Mouse (Mus musculus) lung, postnatal 0 days (tissue): ENCODE measurements around the gene Vrk1. TPM values are rescaled to one million over a fixed set of nuclear protein-coding genes. Genes with fewer than 3 reads are reported as not detected.

ENCODE experiments used
- ATAC-seq: fragments of 200-750 bp; cut with Nextera tagmentation; 2 replicates; pipeline ENCODE4 v1.8.0; 2017; ENCODE audit warnings: moderate library complexity
- DNase-seq: peaks from one replicate; pipeline ENCODE4 v3.0.0-alpha.2; 2016; ENCODE audit warnings: low spot score
- H3K27ac ChIP-seq: fragments of 300-500 bp; sonication (generic); 2 replicates; pipeline ENCODE4 v1.5.1; 2014; ENCODE audit warnings: antibody characterized with exemption, mild to moderate bottlenecking, low read length, mixed read lengths
- H3K27me3 ChIP-seq: fragments of 300-500 bp; sonication (generic); replicated peaks from 2 replicates; pipeline ENCODE4 v1.6.1; 2014; ENCODE audit warnings: low read length, mixed read lengths; ENCODE audit not compliant: insufficient read depth
- H3K36me3 ChIP-seq: fragments of 300-500 bp; sonication (generic); 2 replicates; pipeline ENCODE4 v1.6.1; 2014; ENCODE audit warnings: low read length, mixed read lengths; ENCODE audit not compliant: insufficient read depth
- H3K4me1 ChIP-seq: fragments of 300-500 bp; sonication (generic); 2 replicates; pipeline ENCODE4 v1.6.1; 2014; ENCODE audit warnings: antibody characterized with exemption, low read depth, low read length, mixed read lengths; ENCODE audit not compliant: insufficient read depth
- H3K4me2 ChIP-seq: fragments of 300-500 bp; sonication (generic); replicated peaks from 2 replicates; pipeline ENCODE4 v1.6.1; 2014; ENCODE audit warnings: low read depth, mild to moderate bottlenecking, low read length, moderate library complexity, mixed read lengths
- H3K4me3 ChIP-seq: fragments of 300-500 bp; sonication (generic); 2 replicates; pipeline ENCODE4 v1.5.1; 2014; ENCODE audit warnings: low read depth, low read length
- H3K9ac ChIP-seq: fragments of 300-500 bp; sonication (generic); replicated peaks from 2 replicates; pipeline ENCODE4 v1.6.1; 2014; ENCODE audit warnings: low read depth, mild to moderate bottlenecking
- H3K9me3 ChIP-seq: fragments of 300-500 bp; sonication (generic); 2 replicates; pipeline ENCODE4 v1.6.1; 2016; ENCODE audit warnings: low read length, mixed read lengths
- CTCF ChIP-seq: IDR thresholded peaks from 2 replicates; pipeline ENCODE4 v1.5.1; 2016; ENCODE audit warnings: antibody characterized with exemption, mild to moderate bottlenecking
- EP300 ChIP-seq: IDR thresholded peaks from 2 replicates; pipeline ENCODE4 v1.6.1; 2016; ENCODE audit warnings: antibody characterized with exemption, mild to moderate bottlenecking, control low read depth
- WGBS: fragments of 180-500 bp; shearing (Covaris S2); extraction: QIAGEN DNeasy Blood & Tissue Kit; methylation state at CpG from one replicate; pipeline ENCODE4 v1.1.7; 2014; 5-methylcytosine and 5-hydroxymethylcytosine counted together
- polyA plus RNA-seq: library from polyadenylated mRNA; unstranded; fragments of >200 nt; fragmentation: Nextera tagmentation; extraction: Ambion mirVana; gene quantifications from 2 replicates; pipeline ENCODE4 v1.2.1, GENCODE M21; 2015

The Vrk1 gene
- polyA plus RNA-seq, 1 experiment from 2014 or later: 23.6 TPM

- no peak overlapping the region for H3K27ac ChIP-seq
- H3K4me1 ChIP-seq: no peaks in the 10 kb centered on the region
- ATAC-seq: no peak
- no peaks in the 10 kb centered on the region for H3K9me3 ChIP-seq
- no peak for TF ChIP-seq EP300
- no peak for TF ChIP-seq CTCF
- H3K4me2 ChIP-seq: no peak overlapping the region
- no peak overlapping the region for H3K9ac ChIP-seq
- H3K4me3 ChIP-seq: no peak overlapping the region
- no peaks in the 10 kb centered on the region for H3K36me3 ChIP-seq
- H3K27me3 ChIP-seq: no peaks in the 10 kb centered on the region
- 48% methylated on average over 7 of the region's 7 CpGs for WGBS
- no peak for DNase-seq
These were observed 16.7 kb upstream of the Vrk1 start for GRCm38 (mm10) chr12:105993356-105993755.

DNA sequence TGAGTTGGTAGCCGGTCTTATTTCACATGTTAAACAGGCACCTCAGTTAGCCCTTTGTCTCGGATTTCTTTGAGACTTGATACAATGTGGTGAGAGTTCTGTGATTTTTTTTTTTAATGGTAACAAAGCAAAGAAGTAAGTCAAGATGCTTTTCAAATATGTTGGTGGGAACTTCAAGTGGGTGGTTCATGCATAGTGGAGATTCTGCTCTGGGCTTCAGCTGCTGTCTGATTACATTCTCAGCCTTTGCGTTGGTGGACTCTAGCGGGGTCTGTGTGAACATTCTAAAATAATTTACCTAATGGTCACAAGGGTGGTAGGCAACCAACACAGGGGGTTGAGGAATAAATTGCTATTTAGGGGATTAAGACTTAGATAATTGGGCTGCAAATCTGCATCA is 14.1 kb upstream of the Vrk1 start:
- H3K4me2 ChIP-seq: no peak overlapping the region
- H3K4me3 ChIP-seq: no peak overlapping the region
- DNase-seq (no peak), ATAC-seq (no peak)
- no peak overlapping the region for H3K9ac ChIP-seq
- no peaks in the 10 kb centered on the region for H3K36me3 ChIP-seq
- no peaks in the 10 kb centered on the region for H3K27me3 ChIP-seq
- H3K27ac ChIP-seq: no peak overlapping the region
- TF ChIP-seq EP300 (no peak), CTCF (no peak)
- H3K4me1 ChIP-seq: no peaks in the 10 kb centered on the region
- H3K9me3 ChIP-seq: no peaks in the 10 kb centered on the region
- WGBS: 60% methylated on average over 4 of the region's 4 CpGs

DNA sequence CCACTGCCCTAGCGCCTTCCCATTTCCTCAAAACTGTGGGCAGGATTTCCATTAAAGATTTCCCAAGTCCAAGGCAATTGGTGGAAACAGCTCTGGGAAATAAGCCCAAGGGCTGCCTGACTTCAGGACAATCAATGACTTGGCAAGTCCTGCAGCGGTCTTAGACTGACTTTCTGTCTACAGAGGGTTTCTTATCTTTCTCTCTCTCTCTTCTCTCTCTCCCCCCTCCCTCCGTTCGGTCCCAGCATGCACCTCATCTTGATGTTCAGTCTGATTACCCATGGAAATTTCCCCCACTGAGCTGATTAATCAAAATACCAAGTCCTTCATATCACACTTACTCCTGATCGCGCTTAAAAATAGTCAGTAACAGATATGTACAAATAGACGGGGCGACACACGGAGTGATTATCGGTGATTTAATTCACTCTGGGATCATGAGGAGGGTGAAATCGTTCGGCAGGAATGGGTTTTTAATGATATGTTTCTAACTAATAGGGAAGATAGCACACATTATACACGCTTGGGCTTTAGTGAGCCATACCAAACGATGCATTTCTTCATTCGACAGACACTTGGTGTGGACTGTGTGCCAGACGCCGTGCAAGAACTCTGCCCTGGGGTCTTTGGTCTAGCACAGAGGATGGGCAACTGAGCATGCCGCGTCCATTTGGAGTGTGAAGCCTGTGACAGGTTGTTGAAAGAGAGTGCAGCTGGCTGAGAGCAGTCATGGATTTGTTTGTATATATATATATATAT is 12.8 kb upstream of the Vrk1 start:
- TF ChIP-seq EP300 (no peak), CTCF (no peak)
- Histone ChIP-seq H3K4me3 (no peak overlapping the region), H3K4me2 (no peak overlapping the region), H3K27ac (no peak overlapping the region), H3K9me3 (no peaks in the 10 kb centered on the region), H3K27me3 (no peaks in the 10 kb centered on the region), H3K36me3 (no peaks in the 10 kb centered on the region), H3K4me1 (no peaks in the 10 kb centered on the region), H3K9ac (no peak overlapping the region)
- DNase-seq (no peak), ATAC-seq (no peak)
- 70% methylated on average over 19 of the region's 19 CpGs for WGBS

DNA sequence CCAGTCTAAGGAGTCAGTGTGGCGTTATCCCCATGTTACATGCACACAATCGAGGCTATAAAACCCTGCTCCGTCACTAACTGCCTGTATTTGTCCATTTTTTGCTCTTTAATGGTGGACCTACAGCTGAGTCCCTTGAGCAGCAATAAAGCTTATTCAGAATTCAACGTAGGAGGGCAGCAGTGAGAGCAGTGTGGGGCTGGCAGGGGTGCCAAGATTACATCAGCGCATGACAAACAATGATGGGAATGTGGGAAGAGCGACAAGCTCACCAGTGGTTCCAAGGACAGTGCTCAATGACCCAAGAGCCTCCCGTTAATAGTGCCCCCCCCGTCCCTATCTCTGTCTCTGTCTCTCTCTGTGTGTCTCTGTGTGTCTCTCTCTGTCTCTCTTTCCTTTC is 8.3 kb upstream of the Vrk1 start:
- ATAC-seq (no peak), DNase-seq (peak; percentile 12)
- Histone ChIP-seq H3K4me1 (no peaks in the 10 kb centered on the region), H3K9me3 (no peaks in the 10 kb centered on the region), H3K27ac (no peak overlapping the region), H3K36me3 (no peaks in the 10 kb centered on the region), H3K9ac (no peak overlapping the region), H3K4me3 (no peak overlapping the region), H3K4me2 (no peak overlapping the region), H3K27me3 (no peaks in the 10 kb centered on the region)
- 64% methylated on average over 8 of the region's 8 CpGs for whole genome bisulfite sequencing
- TF ChIP-seq EP300 (no peak), CTCF (0 out of 2 replicates have a peak, but pooled peaks have one; percentile 18)

DNA sequence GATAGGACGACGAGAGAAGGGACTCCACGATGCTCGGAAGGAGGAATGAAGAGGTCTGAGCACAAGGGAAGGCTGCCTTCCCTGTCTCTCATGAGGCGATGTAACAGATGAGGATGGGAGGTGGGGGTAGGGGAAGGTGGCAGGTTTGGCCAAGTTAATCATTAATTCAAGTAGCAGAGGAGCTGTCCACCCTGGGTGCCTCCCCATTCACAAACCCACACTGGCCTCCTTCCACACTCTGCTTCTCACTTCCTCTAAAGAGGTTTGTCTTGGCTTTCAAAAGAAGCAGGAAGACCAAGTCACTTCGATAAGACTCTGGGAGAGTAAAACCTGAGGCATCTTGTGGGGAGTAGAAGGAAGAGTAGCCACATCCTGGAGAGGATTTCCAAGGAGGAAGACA is 5.3 kb upstream of the Vrk1 start:
- ATAC-seq (no peak), DNase-seq (no peak)
- no peaks in the 10 kb centered on the region for H3K27me3 ChIP-seq

DNA sequence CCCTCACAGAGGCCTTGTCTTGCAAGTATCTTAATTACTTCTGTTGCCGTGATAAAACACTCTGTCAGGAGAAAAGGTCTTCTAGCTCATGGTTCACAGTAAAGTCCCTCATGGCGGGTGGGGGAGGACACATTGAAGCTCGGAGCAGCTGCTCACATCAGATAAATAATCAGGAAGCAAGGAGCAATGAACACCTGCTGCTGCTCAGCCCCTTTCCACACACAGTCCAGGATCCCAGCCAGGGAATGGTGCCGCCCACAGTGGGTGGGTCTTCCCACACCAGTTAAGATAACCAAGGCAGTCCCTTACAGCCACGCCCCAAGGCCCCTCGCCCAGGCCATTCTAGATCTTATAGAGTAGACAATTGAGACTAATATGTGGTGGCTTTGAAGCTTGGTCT is 3.8 kb upstream of the Vrk1 start:
- DNase-seq: no peak
- Histone ChIP-seq H3K9ac (no peak overlapping the region), H3K9me3 (no peaks in the 10 kb centered on the region), H3K27me3 (no peaks in the 10 kb centered on the region), H3K27ac (no peak overlapping the region), H3K4me3 (no peak overlapping the region), H3K4me2 (no peak overlapping the region), H3K36me3 (no peaks in the 10 kb centered on the region), H3K4me1 (no peaks in the 10 kb centered on the region; the same call in 1 of the 2 replicates)
- no peak for ATAC-seq
- no peak for TF ChIP-seq EP300
- TF ChIP-seq CTCF: no peak
- WGBS: 80% methylated on average over 6 of the region's 6 CpGs

More for the DNA sequence above, 5.3 kb upstream of the Vrk1 start:
- no peak overlapping the region for H3K27ac ChIP-seq
- no peak overlapping the region for H3K9ac ChIP-seq
- WGBS: 53% methylated on average over 6 of the region's 6 CpGs
- TF ChIP-seq CTCF (no peak), EP300 (no peak)
- H3K4me2 ChIP-seq: no peak overlapping the region
- H3K4me3 ChIP-seq: no peak overlapping the region
- H3K9me3 ChIP-seq: no peaks in the 10 kb centered on the region
- H3K36me3 ChIP-seq: no peaks in the 10 kb centered on the region
- H3K4me1 ChIP-seq: no peaks in the 10 kb centered on the region
